Mouse (Mus musculus): ENCODE results near the gene Hoxd10. TPM values are rescaled to one million over a fixed set of nuclear protein-coding genes. Genes with fewer than 3 reads are reported as not detected.
A peak's percentile ranks its signal among the peaks of the same experiment; 100 is the strongest.

Gene Hoxd10
- polyA plus RNA-seq, 1 experiment from 2014 or later: 90.2 TPM

- Histone ChIP-seq H3K36me3 (ENCODE audit: control insufficient read depth, insufficient read depth, low read length) (no peaks in the 10 kb centered on the region), H3K9ac (replicated peaks; ENCODE audit: low read depth, low read length) (peak within 1 kb of the TSS; percentile 39), H3K27ac (ENCODE audit: low read depth, low read length) (peak within 1 kb of the TSS; percentile 81), H3K4me1 (ENCODE audit: control insufficient read depth, insufficient read depth, low read length) (0 out of 2 replicates have a peak, but pooled peaks cover 10% of the 10 kb centered on the region), H3K9me3 (ENCODE audit: control insufficient read depth, low read length) (no peaks in the 10 kb centered on the region), H3K4me2 (ENCODE audit: low read depth, low read length) (peak within 1 kb of the TSS; percentile 42), H3K27me3 (ENCODE audit: control insufficient read depth, insufficient read depth, low read length) (peaks cover 53% of the 10 kb centered on the region), H3K4me3 (ENCODE audit: low read depth, low read length) (peak within 1 kb of the TSS; percentile 42)
- ATAC-seq (ENCODE audit: low read depth): no peak
- 3% methylated on average over 15 of the region's 15 CpGs for WGBS
Observed at GRCm38 (mm10) chr2:74678891-74679595, 12.7 kb upstream of the Hoxd10 start, which contains the start of gene Hoxd11. Gene Hoxd11, plus strand, starts transcription at chr2:74679557.

DNA sequence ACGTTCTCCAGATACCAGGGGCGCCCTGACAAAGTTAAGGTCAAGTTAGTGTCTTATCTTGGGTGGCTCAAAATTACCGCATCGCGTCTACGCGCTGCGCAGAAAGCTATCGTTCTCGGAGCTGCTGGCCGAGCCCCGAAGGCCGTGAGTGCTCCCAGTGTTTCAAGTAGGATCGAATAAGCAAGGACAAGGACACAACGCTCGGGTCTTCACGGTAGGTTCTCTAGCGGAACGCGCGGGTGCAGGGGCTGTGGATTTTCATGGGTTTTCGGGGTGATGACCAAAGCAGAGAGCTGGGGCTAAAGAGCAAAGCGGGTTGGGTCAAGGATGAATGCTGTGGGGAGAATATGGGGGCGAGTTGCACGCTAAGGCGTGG is 12.1 kb upstream of the Hoxd10 start:
- Histone ChIP-seq H3K36me3 (ENCODE audit: control insufficient read depth, insufficient read depth, low read length) (no peaks in the 10 kb centered on the region), H3K9ac (replicated peaks; ENCODE audit: low read depth, low read length) (peak overlapping the region; percentile 39), H3K27ac (ENCODE audit: low read depth, low read length) (peak overlapping the region; percentile 81), H3K4me2 (ENCODE audit: low read depth, low read length) (peak overlapping the region; percentile 42), H3K9me3 (ENCODE audit: control insufficient read depth, low read length) (no peaks in the 10 kb centered on the region), H3K4me3 (ENCODE audit: low read depth, low read length) (peak overlapping the region; percentile 42), H3K27me3 (ENCODE audit: control insufficient read depth, insufficient read depth, low read length) (peaks cover 53% of the 10 kb centered on the region), H3K4me1 (ENCODE audit: control insufficient read depth, insufficient read depth, low read length) (0 out of 2 replicates have a peak, but pooled peaks cover 10% of the 10 kb centered on the region)
- 1% methylated on average over 26 of the region's 26 CpGs for WGBS
- no peak for ATAC-seq (ENCODE audit: low read depth)

- H3K4me3 ChIP-seq (ENCODE audit: low read depth, low read length): peak overlapping the region; percentile 42
- peak overlapping the region; percentile 39 for H3K9ac ChIP-seq (replicated peaks; ENCODE audit: low read depth, low read length)
Observed at GRCm38 (mm10) chr2:74679980-74680379, 11.7 kb upstream of the Hoxd10 start.

GRCm38 (mm10) chr2:74680561-74681398 is 10.9 kb upstream of the Hoxd10 start:
- peak overlapping the region; percentile 42 for H3K4me2 ChIP-seq (ENCODE audit: low read depth, low read length)
- ATAC-seq (ENCODE audit: low read depth): no peak
- 0 out of 2 replicates have a peak, but pooled peaks cover 4% of the 10 kb centered on the region for H3K4me1 ChIP-seq (ENCODE audit: control insufficient read depth, insufficient read depth, low read length)
- peak overlapping the region; percentile 39; the same call in 1 of the 2 replicates for H3K9ac ChIP-seq (replicated peaks; ENCODE audit: low read depth, low read length)
- H3K36me3 ChIP-seq (ENCODE audit: control insufficient read depth, insufficient read depth, low read length): no peaks in the 10 kb centered on the region
- H3K27me3 ChIP-seq (ENCODE audit: control insufficient read depth, insufficient read depth, low read length): peaks cover 59% of the 10 kb centered on the region
- peak overlapping the region; percentile 81 for H3K27ac ChIP-seq (ENCODE audit: low read depth, low read length)
- H3K9me3 ChIP-seq (ENCODE audit: control insufficient read depth, low read length): no peaks in the 10 kb centered on the region
- WGBS: 3% methylated on average over 21 of the region's 21 CpGs
- peak overlapping the region; percentile 42; the same call in 1 of the 2 replicates for H3K4me3 ChIP-seq (ENCODE audit: low read depth, low read length)

More at GRCm38 (mm10) chr2:74679980-74680379, 11.7 kb upstream of the Hoxd10 start:
- Histone ChIP-seq H3K9me3 (ENCODE audit: control insufficient read depth, low read length) (no peaks in the 10 kb centered on the region), H3K27ac (ENCODE audit: low read depth, low read length) (peak overlapping the region; percentile 81), H3K36me3 (ENCODE audit: control insufficient read depth, insufficient read depth, low read length) (no peaks in the 10 kb centered on the region), H3K4me1 (ENCODE audit: control insufficient read depth, insufficient read depth, low read length) (0 out of 2 replicates have a peak, but pooled peaks cover 10% of the 10 kb centered on the region), H3K4me2 (ENCODE audit: low read depth, low read length) (peak overlapping the region; percentile 42), H3K27me3 (ENCODE audit: control insufficient read depth, insufficient read depth, low read length) (peaks cover 53% of the 10 kb centered on the region)
- 0% methylated on average over 23 of the region's 23 CpGs for WGBS
- no peak for ATAC-seq (ENCODE audit: low read depth)

- peak; percentile 57 for ATAC-seq (ENCODE audit: low read depth)
- Histone ChIP-seq H3K36me3 (ENCODE audit: control insufficient read depth, insufficient read depth, low read length) (no peaks in the 10 kb centered on the region), H3K9ac (replicated peaks; ENCODE audit: low read depth, low read length) (peak overlapping the region; percentile 66), H3K27ac (ENCODE audit: low read depth, low read length) (peak overlapping the region; percentile 81), H3K4me1 (ENCODE audit: control insufficient read depth, insufficient read depth, low read length) (0 out of 2 replicates have a peak, but pooled peaks cover 4% of the 10 kb centered on the region), H3K4me2 (ENCODE audit: low read depth, low read length) (peak overlapping the region; percentile 42), H3K4me3 (ENCODE audit: low read depth, low read length) (peak overlapping the region; percentile 42), H3K27me3 (ENCODE audit: control insufficient read depth, insufficient read depth, low read length) (peaks cover 53% of the 10 kb centered on the region), H3K9me3 (ENCODE audit: control insufficient read depth, low read length) (no peaks in the 10 kb centered on the region)
- WGBS: under 1% methylated on average over 78 of the region's 78 CpGs
Observed at GRCm38 (mm10) chr2:74681594-74682531, 9.9 kb upstream of the Hoxd10 start.

DNA sequence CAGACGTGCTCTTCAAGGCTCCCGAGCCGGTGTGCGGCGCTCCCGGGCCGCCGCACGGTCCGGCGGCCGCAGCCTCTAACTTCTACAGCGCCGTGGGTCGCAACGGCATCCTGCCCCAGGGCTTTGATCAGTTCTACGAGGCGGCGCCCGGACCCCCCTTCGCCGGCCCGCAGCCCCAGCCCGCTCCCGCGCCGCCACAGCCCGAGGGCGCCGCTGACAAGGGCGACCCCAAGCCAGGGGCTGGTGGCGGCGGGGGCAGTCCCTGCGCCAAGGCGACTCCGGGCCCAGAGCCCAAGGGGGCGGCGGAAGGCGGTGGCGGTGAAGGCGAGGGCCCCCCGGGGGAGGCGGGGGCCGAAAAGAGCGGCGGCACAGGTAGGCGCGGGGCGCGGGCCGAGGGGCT is 8.9 kb upstream of the Hoxd10 start:
- Histone ChIP-seq H3K27me3 (ENCODE audit: control insufficient read depth, insufficient read depth, low read length) (peaks cover 49% of the 10 kb centered on the region), H3K4me1 (ENCODE audit: control insufficient read depth, insufficient read depth, low read length) (0 out of 2 replicates have a peak, but pooled peaks cover 4% of the 10 kb centered on the region), H3K9ac (replicated peaks; ENCODE audit: low read depth, low read length) (peak overlapping the region; percentile 66), H3K9me3 (ENCODE audit: control insufficient read depth, low read length) (no peaks in the 10 kb centered on the region), H3K36me3 (ENCODE audit: control insufficient read depth, insufficient read depth, low read length) (no peaks in the 10 kb centered on the region), H3K4me3 (ENCODE audit: low read depth, low read length) (peak overlapping the region; percentile 42), H3K4me2 (ENCODE audit: low read depth, low read length) (peak overlapping the region; percentile 42), H3K27ac (ENCODE audit: low read depth, low read length) (peak overlapping the region; percentile 81)
- ATAC-seq (ENCODE audit: low read depth): no peak
- under 1% methylated on average over 44 of the region's 51 CpGs for WGBS

DNA sequence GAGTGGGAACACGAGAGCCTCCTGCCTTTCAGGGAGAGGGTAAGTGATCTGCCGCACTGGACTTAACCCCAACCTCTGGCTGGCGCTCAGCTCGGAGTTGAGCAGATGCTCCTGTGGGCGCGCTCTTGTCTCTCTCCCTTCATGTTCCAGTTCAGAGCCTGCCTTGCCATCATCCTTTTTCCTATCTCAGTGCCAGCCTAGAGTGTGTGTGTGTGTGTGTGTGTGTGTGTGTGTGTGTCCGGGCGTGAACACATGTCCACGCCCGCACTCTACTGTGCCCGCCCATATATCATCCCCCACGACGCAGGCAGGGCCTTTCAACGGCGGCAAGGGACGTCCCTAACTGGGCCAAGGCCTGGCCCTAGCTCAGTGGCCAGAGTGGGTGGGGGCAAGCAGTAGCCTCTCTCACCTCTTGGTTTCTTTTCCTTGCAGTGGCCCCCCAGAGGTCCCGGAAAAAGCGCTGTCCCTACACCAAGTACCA is 8.2 kb upstream of the Hoxd10 start:
- H3K27me3 ChIP-seq (ENCODE audit: control insufficient read depth, insufficient read depth, low read length): peaks cover 45% of the 10 kb centered on the region
- H3K4me1 ChIP-seq (ENCODE audit: control insufficient read depth, insufficient read depth, low read length): 0 out of 2 replicates have a peak, but pooled peaks cover 4% of the 10 kb centered on the region
- peak overlapping the region; percentile 42 for H3K4me3 ChIP-seq (ENCODE audit: low read depth, low read length)
- peak overlapping the region; percentile 41 for H3K4me2 ChIP-seq (ENCODE audit: low read depth, low read length)
- H3K9me3 ChIP-seq (ENCODE audit: control insufficient read depth, low read length): no peaks in the 10 kb centered on the region
- peak; percentile 45 for ATAC-seq (ENCODE audit: low read depth)
- under 1% methylated on average over 18 of the region's 18 CpGs for WGBS
- peak overlapping the region; percentile 81; the same call in 1 of the 2 replicates for H3K27ac ChIP-seq (ENCODE audit: low read depth, low read length)
- no peaks in the 10 kb centered on the region for H3K36me3 ChIP-seq (ENCODE audit: control insufficient read depth, insufficient read depth, low read length)
- H3K9ac ChIP-seq (replicated peaks; ENCODE audit: low read depth, low read length): peak overlapping the region; percentile 66

DNA sequence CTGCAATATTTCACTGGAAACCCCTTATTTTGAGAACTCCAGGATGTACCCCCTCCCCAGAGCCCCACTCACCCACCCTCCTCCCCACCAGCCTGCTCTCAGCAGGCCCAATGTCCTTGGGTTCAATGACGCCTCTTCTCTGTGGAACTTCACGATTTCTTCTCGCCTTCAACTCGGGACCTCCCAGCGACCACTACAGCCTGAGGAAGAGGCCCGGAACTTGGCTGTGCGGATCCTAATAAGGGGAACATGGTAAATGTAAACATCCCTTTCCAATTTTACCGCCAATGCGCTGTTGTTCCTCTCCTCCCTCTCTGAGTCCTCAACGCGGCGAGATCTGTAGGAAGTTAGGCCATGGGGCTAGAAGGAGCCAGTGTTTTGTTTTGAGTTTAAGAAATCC is 7.6 kb upstream of the Hoxd10 start:
- Histone ChIP-seq H3K9ac (replicated peaks; ENCODE audit: low read depth, low read length) (peak overlapping the region; percentile 66), H3K4me3 (ENCODE audit: low read depth, low read length) (peak overlapping the region; percentile 42), H3K27ac (ENCODE audit: low read depth, low read length) (no peak overlapping the region), H3K36me3 (ENCODE audit: control insufficient read depth, insufficient read depth, low read length) (no peaks in the 10 kb centered on the region), H3K27me3 (ENCODE audit: control insufficient read depth, insufficient read depth, low read length) (peaks cover 45% of the 10 kb centered on the region), H3K4me2 (ENCODE audit: low read depth, low read length) (peak overlapping the region; percentile 41), H3K9me3 (ENCODE audit: control insufficient read depth, low read length) (no peaks in the 10 kb centered on the region), H3K4me1 (ENCODE audit: control insufficient read depth, insufficient read depth, low read length) (0 out of 2 replicates have a peak, but pooled peaks cover 4% of the 10 kb centered on the region)
- ATAC-seq (ENCODE audit: low read depth): no peak
- 4% methylated on average over 12 of the region's 12 CpGs for WGBS

Measured in neural tube, embryonic 14.5 days (tissue).